In the genomic region with DNA sequence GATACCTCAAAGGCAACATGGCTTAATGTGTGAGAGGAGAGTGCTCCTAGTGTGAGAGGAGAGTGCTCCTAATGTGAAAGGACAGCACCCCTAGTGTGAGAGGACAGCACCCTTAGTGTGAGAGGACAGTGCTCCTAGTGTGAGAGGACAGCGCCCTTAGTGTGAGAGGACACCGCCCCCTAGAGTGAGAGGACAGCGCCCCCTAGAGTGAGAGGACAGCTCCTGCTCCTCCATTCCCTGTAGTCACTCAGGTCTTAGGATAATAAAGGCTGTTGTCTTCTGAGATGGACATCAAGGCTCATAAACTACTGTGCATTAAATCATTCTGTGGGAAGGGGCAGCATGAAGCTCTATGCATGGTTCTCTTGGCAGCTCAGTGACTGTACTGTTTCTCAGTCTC, we compare ENCODE assay signal across 10 mouse cellular contexts. TPM values are rescaled to one million over a fixed set of nuclear protein-coding genes. Genes with fewer than 3 reads are reported as not detected.
DNase-seq lines count a peak whose midpoint lies in the region; ATAC-seq and TF ChIP-seq lines count a peak whose summit lies in the region.
"Had no signal": no experiment of that assay in that cellular context is flagged by ENCODE, and none has a peak within 500 bp of the region (broad histone marks: within the 10 kb centered on the region; RNA-seq: fewer than 3 reads in every experiment).

No protein-coding gene starts in this region.

- H3K4me2 ChIP-seq in lung, embryonic 14.5 days: no peak overlapping the region
- H3K4me2 ChIP-seq in midbrain, embryonic 11.5 days: no peak overlapping the region

- WGBS in lung, embryonic 14.5 days: 29% methylated on average over 3 of the region's 3 CpGs
- 21% methylated on average over 3 of the region's 3 CpGs for WGBS in midbrain, embryonic 11.5 days

- no peaks in the 10 kb centered on the region; the same call in 1 of the 2 replicates for H3K4me1 ChIP-seq in testis, adult 2 months (ENCODE audit: control insufficient read depth, insufficient read depth, low read length)
- no peaks in the 10 kb centered on the region for H3K4me1 ChIP-seq in lung, embryonic 14.5 days (ENCODE audit: insufficient read depth)
- H3K4me1 ChIP-seq in midbrain, embryonic 11.5 days (ENCODE audit: control insufficient read depth, insufficient read depth, low read length): no peaks in the 10 kb centered on the region

- H3K9ac ChIP-seq in lung, embryonic 14.5 days: no peak overlapping the region
- H3K9ac ChIP-seq in midbrain, embryonic 11.5 days (ENCODE audit: low read length): no peak overlapping the region

- no peak overlapping the region for H3K27ac ChIP-seq in testis, adult 2 months (ENCODE audit: control insufficient read depth, insufficient read depth, low read depth, low read length)
- H3K27ac ChIP-seq in lung, embryonic 14.5 days (ENCODE audit: low read depth): no peak overlapping the region
- no peak overlapping the region for H3K27ac ChIP-seq in midbrain, embryonic 11.5 days (ENCODE audit: low read depth, low read length)

- H3K36me3 ChIP-seq in testis, adult 2 months (ENCODE audit: control insufficient read depth, insufficient read depth, low read length): no peaks in the 10 kb centered on the region
- H3K36me3 ChIP-seq in lung, embryonic 14.5 days (ENCODE audit: insufficient read depth): no peaks in the 10 kb centered on the region
- no peaks in the 10 kb centered on the region for H3K36me3 ChIP-seq in midbrain, embryonic 11.5 days (ENCODE audit: control insufficient read depth, insufficient read depth, low read length)

- TF ChIP-seq CTCF in testis, adult 2 months (IDR thresholded peaks at IDR 0.05; ENCODE audit: control insufficient read depth, insufficient read depth, insufficient replicate concordance, low read depth, low read length): peak; percentile 80; the same call in 1 of the 2 replicates
- TF ChIP-seq CTCF in lung, embryonic 14.5 days (IDR thresholded peaks at IDR 0.05; ENCODE audit: low read depth): peak; percentile 57

- no peaks in the 10 kb centered on the region for H3K27me3 ChIP-seq in testis, adult 2 months (ENCODE audit: control insufficient read depth, insufficient read depth, low read length)
- no peaks in the 10 kb centered on the region for H3K27me3 ChIP-seq in lung, embryonic 14.5 days (ENCODE audit: insufficient read depth, low read length)
- H3K27me3 ChIP-seq in midbrain, embryonic 11.5 days (ENCODE audit: control insufficient read depth, insufficient read depth, low read length): no peaks in the 10 kb centered on the region; the same call in 1 of the 2 replicates

- H3K4me3 ChIP-seq in testis, adult 2 months (ENCODE audit: control insufficient read depth, low read depth, low read length): peak overlapping the region; percentile 79
- H3K4me3 ChIP-seq in lung, embryonic 14.5 days (ENCODE audit: low read depth, low read length): no peak overlapping the region
- no peak overlapping the region for H3K4me3 ChIP-seq in midbrain, embryonic 11.5 days (ENCODE audit: low read depth, low read length)

- ATAC-seq in cerebellum, adult (ENCODE audit: insufficient number of reproducible peaks, low FRiP score, low TSS enrichment): no peak
- peak; percentile 22; the same call in 1 of the 2 replicates for ATAC-seq in lung, embryonic 14.5 days (ENCODE audit: insufficient read depth)
- ATAC-seq in midbrain, embryonic 11.5 days (ENCODE audit: low FRiP score): no peak; the same call in 1 of the 2 replicates

- no peak for TF ChIP-seq POLR2A in testis, adult 2 months (IDR thresholded peaks at IDR 0.05; ENCODE audit: control insufficient read depth, low read depth, low read length)

- H3K9me3 ChIP-seq in lung, embryonic 14.5 days (ENCODE audit: low read depth, low read length): no peaks in the 10 kb centered on the region
- no peaks in the 10 kb centered on the region for H3K9me3 ChIP-seq in midbrain, embryonic 11.5 days (ENCODE audit: control insufficient read depth, low read length)

- DNase-seq in cerebellum, adult 11-12 months: peak; percentile 42
- no peak for DNase-seq in testis, postnatal 14 days (ENCODE audit: low spot score)
- DNase-seq in gastrocnemius, postnatal 10 days: peak; percentile 69
- no peak for DNase-seq in lung, embryonic 14.5 days
- DNase-seq in ovary, postnatal 10 days (ENCODE audit: low spot score): no peak
- DNase-seq in midbrain, embryonic 11.5 days (ENCODE audit: low spot score, missing footprints): no peak

RNA-seq across cellular contexts. Expression of a gene that starts 12.1 kb away (rescaled TPM):
- polyA plus RNA-seq in testis, adult 2 months (2012; rRNA removed): 19.0 and 19.1 TPM in 2 replicates
- total RNA-seq in gastrocnemius, postnatal 10 days (2021): 100 to 1,000 TPM; 125 to 127 TPM
- 1.5 and 2.1 TPM in 2 replicates for polyA plus RNA-seq in lung, embryonic 14.5 days (2014; fragmentation: Nextera tagmentation; extraction: Ambion mirVana)
- polyA plus RNA-seq in midbrain, embryonic 11.5 days (2014; fragmentation: Nextera tagmentation; extraction: Ambion mirVana): 1.6 and 1.7 TPM in 2 replicates

RNA-seq across cellular contexts. Expression of a gene that starts 15.1 kb away (rescaled TPM):
- polyA plus RNA-seq in testis, adult 2 months (2012; rRNA removed): 1.3 and 1.6 TPM in 2 replicates
- total RNA-seq in gastrocnemius, postnatal 10 days (2021): under 1 TPM in 1 of 2 experiments, not detected in 1; 0.19 TPM
- polyA plus RNA-seq in lung, embryonic 14.5 days (2014; fragmentation: Nextera tagmentation; extraction: Ambion mirVana): not detected in 2 replicates
- not detected in 2 replicates for polyA plus RNA-seq in midbrain, embryonic 11.5 days (2014; fragmentation: Nextera tagmentation; extraction: Ambion mirVana)
- polyA plus RNA-seq: neural tube, embryonic 14.5 days had no signal

RNA-seq across cellular contexts. Expression of a gene that starts 21.8 kb away (rescaled TPM):
- polyA plus RNA-seq in testis, adult 2 months (2012; rRNA removed): 97.9 and 108 TPM in 2 replicates
- 100 to 1,000 TPM; 201 to 210 TPM for total RNA-seq in gastrocnemius, postnatal 10 days (2021)
- 175 and 180 TPM in 2 replicates for polyA plus RNA-seq in lung, embryonic 14.5 days (2014; fragmentation: Nextera tagmentation; extraction: Ambion mirVana)
- polyA plus RNA-seq in midbrain, embryonic 11.5 days (2014; fragmentation: Nextera tagmentation; extraction: Ambion mirVana): 242 and 271 TPM in 2 replicates

RNA-seq across cellular contexts. Expression of a gene that starts 23.0 kb away (rescaled TPM):
- polyA plus RNA-seq in testis, adult 2 months (2012; rRNA removed): 7.5 and 8.9 TPM in 2 replicates
- 10 to 100 TPM in 1 of 2 experiments, 1 to 10 TPM in 1; 8.2 to 12.5 TPM for total RNA-seq in gastrocnemius, postnatal 10 days (2021)
- 10.5 and 12.5 TPM in 2 replicates for polyA plus RNA-seq in lung, embryonic 14.5 days (2014; fragmentation: Nextera tagmentation; extraction: Ambion mirVana)
- 11.3 TPM in 2 replicates for polyA plus RNA-seq in midbrain, embryonic 11.5 days (2014; fragmentation: Nextera tagmentation; extraction: Ambion mirVana)

RNA-seq across cellular contexts. Expression of a gene that starts 43.6 kb away (rescaled TPM):
- polyA plus RNA-seq in testis, adult 2 months (2012; rRNA removed): not detected in 2 replicates
- not detected for total RNA-seq in gastrocnemius, postnatal 10 days (2021)
- polyA plus RNA-seq in lung, embryonic 14.5 days (2014; fragmentation: Nextera tagmentation; extraction: Ambion mirVana): not detected in 2 replicates
- not detected in 2 replicates for polyA plus RNA-seq in midbrain, embryonic 11.5 days (2014; fragmentation: Nextera tagmentation; extraction: Ambion mirVana)
- total RNA-seq: ES-E14 had no signal
- polyA plus RNA-seq: neural tube, embryonic 14.5 days had no signal

Comparison
In these comparisons a context has a peak if more than half of its experiments do, and no peak if none do; other contexts are left out.
1. DNase-seq: peak in cerebellum, adult 11-12 months (single experiment) and gastrocnemius, postnatal 10 days (single experiment); none in testis, postnatal 14 days (single experiment), lung, embryonic 14.5 days (single experiment), ovary, postnatal 10 days (single experiment) and midbrain, embryonic 11.5 days (single experiment).